Mouse (Mus musculus): Measurements from ENCODE around the gene Rufy1. TPM values are rescaled to one million over a fixed set of nuclear protein-coding genes. Genes with fewer than 3 reads are reported as not detected.

Rufy1 gene
- total RNA-seq, 4 experiments from 2014 or later: 41.9 to 56.9 (median 49.4) TPM

- no peak for DNase-seq
Measured at GRCm38 (mm10) chr11:50346256-50347032, 84.5 kb downstream of the Rufy1 start.

- DNase-seq: no peak
Measured at GRCm38 (mm10) chr11:50345486-50345885, 85.4 kb downstream of the Rufy1 start.

Small RNA genes within 50 kb of the gene (microRNA-seq; reads per million reads assigned to microRNA genes)
- gene Mir804: 0 reads per million in 2 experiments

Other genes starting within 250 kb of the Rufy1 start
- gene Sqstm1, start 220.3 kb downstream of the Rufy1 start, total RNA-seq (2022): 1,000 to 10,000 TPM in 1 of 4 experiments, 100 to 1,000 TPM in 3; 798 to 1,098 (median 876) TPM
- gene Mgat4b, start 220.2 kb downstream of the Rufy1 start, total RNA-seq (2022): 100 to 1,000 TPM; 130 to 232 (median 157) TPM
- 10 to 100 TPM in 3 of 4 experiments, 1 to 10 TPM in 1; 8.3 to 28.7 (median 11.8) TPM for gene Ltc4s, start 192.5 kb downstream of the Rufy1 start, total RNA-seq (2022)
- gene Maml1, start 138.8 kb downstream of the Rufy1 start, total RNA-seq (2022): 10 to 100 TPM; 21.2 to 24.5 (median 23.9) TPM
- 100 to 1,000 TPM; 459 to 558 (median 506) TPM for gene Canx, start 105.5 kb downstream of the Rufy1 start, total RNA-seq (2022)
- not detected for gene Cby3, start 76.7 kb downstream of the Rufy1 start, total RNA-seq (2022)
- 100 to 1,000 TPM; 165 to 402 (median 286) TPM for gene Hnrnph1, start 54.1 kb downstream of the Rufy1 start, total RNA-seq (2022)
- 1 to 10 TPM; 4.2 to 9.7 (median 5.4) TPM for gene Adamts2, start 171.0 kb upstream of the Rufy1 start, total RNA-seq (2022)